Mouse (Mus musculus) urinary bladder, postnatal 36 days (tissue): ENCODE data around the gene Eid3.

Experiments used
- DNase-seq, 2 experiments: peaks; one replicate each; pipeline ENCODE4 v3.0.0; 2022; ENCODE audit warnings: low spot score in 2 of 2, mixed read lengths in 1 of 2

The Eid3 gene

DNA sequence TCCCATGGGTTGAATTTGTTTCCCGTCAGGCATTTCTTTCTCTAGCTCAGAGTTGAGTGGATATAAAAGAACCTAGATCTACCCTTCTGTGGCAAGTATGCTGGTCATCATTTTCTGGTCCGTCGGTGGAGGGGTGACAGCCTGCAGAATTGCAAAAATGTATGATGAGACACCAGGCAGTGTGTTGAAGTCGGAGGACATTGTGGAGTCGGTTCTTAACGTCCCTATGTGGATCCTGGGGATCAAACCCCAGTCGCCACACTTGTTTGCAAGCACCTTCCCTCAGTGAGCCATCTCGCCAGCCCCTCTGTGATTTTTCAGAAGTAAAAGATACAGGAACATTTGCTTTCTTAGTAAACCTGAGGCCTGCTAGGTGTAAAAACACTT lies 5.5 kb upstream of the Eid3 start:
- DNase-seq, result no peak

DNA sequence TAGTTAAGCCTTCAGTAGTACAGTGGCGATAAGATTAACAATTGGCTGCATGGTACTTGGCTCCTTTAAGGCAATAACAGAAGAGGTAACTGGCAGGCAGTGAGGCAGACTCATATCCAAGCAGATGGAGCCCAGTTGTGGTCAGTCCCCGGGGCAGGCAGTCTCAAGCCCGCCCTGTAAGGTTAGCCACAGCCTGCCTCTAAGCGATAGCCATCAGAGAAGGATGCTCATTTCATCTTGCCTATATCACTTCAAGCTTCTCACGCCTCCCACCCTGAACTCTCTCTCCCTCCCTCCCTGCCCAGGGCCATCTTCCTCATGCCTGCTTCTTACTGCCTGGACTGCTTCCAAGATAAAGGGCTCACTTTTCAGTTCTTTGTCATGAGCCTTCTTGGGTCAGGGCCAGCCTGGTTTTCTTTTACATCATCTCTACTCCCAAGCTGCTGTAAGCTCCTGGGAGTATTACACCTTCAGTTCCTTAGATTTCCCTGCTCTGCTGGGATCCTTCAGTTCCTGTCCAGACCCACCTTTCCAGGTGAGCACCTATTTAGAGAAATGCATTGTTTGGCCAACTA lies 3.2 kb upstream of the Eid3 start:
- DNase-seq, result no peak

DNA sequence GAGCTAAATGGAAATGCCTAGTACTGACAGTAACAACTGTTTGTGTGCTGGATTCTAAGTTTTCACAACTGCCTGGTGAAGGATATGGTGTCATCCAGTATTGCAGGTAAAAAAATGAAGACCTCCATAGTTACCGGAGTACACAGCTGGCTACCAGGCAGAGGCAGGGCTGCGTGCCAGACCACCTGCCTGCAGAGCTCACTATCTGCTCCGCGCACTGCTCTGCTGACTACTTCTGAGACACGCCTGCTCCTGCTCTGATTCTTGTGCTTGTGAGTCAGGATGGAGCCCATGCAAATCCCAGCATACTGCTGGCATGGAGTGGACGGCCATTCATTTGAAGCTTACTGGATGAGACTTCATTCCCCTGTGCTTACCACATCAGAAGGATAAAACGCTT lies 2.6 kb upstream of the Eid3 start:
- no peak for DNase-seq

DNA sequence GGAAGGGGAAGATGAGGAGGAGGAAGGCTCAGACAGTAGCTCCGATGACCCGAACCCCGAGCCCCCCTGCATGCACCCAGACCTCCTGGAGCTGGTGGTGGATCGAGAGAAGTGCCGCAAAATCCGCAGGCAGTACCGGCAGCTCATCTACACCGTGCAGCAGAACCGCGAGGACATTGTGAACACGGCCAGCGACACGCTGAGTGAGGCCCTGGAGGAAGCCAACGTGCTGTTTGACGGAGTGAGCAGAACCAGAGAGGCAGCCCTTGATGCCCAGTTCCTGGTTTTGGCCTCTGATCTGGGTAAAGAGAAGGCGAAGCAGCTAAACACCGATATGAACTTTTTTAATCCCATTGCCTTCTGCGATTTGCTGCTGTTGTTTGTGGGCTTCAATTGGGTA lies 406 bp downstream of the Eid3 start:
- no peak for DNase-seq

DNA sequence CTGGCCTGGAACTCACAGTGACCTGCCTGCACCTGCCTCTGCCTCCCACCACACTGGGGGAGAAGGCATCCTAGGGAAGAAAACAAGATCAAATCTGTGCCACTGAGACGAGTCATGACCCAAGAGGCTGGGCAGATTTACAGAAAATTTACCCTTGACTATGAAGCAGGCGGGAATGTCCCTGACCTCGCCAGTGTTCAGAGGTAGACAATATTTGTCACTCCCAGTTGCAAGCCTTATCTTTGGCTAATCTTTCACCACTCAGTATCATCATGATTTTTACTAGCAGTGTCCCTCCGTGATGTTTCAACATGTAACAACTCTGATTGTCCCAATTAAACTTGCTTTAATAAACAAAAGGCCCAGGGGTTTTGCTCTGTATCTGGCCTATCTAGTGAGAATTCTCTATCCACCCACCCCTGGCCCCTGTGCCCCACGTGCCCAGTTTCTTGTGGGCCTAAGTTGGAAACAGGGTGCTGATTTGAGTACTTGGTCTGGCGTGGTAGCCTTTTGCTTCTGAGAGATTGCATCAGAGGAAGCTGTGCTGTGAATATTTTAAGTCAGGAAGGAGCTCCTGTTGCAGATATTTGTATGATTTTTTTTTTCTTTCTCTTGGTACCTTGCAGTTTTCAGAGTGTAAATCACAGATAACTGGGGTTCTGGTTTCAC lies 2.1 kb downstream of the Eid3 start:
- no peak for DNase-seq

DNA sequence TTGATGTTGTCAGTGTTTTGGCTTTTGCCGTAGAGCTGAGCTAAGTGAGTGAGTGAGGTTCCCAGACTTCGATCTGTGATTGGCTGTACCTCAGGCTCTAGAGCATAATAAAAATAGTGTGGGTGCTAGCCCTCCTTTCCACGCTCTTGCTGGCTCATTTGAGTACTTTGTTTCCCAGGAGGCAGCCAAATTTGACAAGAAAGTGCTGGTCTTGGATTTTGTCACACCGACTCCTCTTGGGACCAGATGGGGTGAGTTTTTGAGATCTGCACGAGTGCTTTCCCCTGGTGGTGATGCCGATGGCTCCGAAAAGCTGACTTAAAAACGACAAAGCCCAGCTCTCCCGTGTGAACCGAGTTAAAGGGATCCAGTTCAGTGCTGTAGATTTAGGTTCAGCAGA lies 9.0 kb downstream of the Eid3 start:
- no peak for DNase-seq

DNA sequence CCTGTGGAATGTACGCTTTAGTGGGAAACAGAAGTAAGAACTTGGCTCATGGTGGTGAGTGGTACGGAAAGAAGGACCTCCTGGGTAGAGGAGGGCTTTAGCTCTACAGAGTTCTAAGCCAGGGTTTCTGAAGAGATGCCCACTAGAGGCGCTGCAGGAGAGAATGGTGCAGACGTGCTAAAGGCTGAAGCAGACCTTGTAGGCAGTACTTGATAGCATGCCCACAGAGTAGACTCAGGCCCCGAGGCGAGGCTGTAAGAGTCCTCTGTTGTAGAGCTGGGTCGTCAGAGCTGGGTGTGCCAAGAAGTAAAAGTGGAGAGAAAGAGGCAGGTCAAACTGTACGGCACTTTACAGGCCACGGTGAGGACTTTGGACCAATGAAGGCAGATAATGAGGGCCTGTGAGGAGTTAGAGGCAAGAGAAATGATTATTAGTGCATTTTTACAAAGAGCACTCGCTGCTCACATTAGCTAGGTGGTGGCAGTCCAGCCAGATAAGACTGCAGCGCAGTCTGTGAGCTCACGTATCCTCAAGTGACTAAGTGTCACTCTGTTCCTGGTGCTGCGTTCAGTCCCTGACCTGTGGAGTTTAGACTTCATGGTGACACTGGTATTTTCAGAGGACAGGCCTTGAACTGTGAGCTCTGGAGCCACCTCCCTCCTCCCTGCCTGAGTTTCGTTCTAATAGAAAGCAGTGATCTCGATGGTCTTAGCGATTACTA lies 9.8 kb downstream of the Eid3 start:
- DNase-seq, result no peak

DNA sequence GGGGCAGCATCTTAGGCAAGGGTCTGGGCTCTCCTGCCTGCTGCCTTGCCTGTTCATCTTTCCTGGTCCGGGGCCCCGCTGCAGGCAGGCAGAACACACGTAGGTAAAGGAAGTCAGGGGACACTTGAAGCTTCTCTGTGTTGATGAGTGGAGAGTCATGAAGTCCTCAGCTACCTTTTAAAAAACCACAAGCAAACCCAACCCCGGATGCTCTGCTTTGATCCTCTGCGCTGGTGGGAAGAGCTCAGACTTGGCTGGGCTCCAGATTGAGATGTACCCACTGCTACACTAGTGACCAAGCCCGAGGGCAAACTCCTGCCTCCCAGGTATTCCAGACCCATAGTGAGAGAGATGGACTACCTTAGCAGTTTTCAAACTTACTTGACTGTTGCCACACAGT lies 20.9 kb downstream of the Eid3 start:
- DNase-seq, result no peak

DNA sequence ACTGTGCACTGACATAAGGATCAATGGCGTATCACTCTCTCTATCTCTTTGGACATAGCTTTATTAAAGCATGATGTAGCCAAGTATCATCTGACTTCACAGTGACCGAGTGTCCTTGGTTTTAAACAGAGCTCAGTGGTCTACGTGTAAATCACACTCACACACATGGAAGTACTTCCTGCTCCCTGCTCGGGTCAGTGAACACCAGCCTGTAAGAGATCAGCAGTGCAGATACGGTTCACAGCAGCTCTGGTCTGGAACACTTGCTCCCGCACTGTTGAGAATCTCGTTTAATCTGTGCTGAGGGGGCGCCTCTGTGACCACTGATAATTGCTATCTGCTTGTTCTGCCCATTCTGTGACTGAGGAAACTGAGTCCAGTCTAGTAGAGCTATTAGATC lies 22.1 kb downstream of the Eid3 start:
- DNase-seq, result no peak

DNA sequence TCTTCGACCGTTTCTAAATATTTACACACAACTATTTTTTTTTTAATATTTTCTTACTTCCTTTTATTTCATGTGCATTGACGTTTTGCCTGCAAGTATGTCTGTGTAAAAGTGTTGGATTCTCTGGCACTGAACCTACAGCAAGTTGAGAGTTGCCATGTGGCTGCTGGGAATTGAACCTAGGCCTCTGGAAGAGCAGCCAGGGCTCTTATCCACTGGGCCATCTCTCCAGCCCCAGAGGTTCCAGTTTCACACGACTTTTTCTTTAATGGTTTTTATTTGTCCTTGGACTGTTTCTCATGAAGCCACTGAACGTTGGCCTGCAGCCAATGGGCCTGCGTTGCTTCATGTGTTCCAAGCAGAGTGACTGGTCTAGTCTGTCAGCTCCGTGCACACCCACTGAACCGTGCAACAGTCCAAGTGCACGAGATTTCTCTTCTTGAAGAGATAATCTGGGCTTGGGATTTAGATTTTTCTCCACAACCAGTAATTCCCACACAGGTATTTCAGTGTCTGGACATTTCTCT lies 23.1 kb downstream of the Eid3 start:
- DNase-seq, result peak; percentile 63 to 84

DNA sequence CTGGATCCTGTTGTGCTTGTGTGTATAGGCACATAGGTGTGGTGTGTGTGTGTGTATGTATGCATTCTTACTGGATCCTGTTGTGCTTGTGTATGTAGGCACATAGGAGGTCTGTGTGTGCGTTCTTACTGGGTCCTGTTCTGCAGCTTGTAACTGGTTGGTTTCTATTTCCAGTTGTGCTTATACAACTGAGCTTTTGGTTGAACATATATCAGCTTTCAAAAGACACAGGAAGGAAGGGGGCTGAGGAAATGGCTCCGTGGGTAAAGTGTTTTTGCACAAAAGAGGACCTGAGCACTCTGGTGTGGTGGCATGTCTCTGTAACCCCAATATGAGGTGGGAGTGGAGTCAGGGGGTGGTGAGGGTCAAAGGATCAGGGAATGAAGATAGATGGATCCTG lies 24.5 kb downstream of the Eid3 start:
- no peak for DNase-seq

DNA sequence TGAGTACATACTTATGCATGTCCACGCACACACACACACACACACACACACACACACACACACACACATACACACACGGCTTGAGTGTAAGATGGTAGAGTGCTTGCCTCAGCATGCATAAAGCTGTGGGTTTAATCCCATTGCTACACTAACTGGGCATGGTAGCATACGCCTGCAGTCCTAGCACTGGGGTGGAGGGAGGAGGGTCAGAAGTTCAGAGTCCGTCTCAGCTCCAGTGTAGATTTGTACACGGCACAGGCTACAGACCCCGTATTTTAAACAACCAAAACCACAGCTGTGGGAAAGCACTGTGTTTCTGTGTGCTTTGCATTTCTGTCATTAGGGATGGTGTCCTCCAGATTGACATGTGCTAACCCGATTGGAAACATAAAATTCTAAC lies 25.0 kb downstream of the Eid3 start:
- DNase-seq, result no peak

DNA sequence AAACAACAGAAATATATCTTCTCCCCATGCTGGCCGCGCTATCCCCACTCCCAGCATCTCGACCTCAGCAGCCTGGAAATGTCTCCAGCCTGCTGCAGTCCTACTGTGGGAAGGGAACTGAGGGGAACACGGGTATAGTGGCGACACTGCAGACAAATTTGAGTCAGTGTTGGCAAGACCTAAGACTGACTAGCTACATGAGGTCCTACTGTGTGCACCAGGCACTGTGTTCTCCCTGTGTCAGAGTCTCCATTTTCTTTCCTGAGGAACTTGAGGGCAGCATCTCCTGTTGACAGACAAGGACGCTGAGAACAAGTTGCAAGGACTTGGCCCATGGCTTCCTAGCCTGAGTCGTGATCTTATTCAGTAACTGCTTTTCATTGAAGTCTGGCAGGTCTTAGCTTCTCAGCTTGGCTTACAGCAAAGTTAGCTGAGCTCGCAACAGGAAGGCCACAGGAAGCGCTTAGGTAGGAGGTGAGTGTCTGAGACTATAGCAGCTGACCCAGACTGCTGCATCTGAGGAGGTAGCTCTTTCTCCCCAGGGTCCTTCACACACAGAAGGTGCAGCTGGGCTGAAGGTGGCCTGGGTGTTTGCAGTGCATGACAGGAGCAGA lies 26.1 kb downstream of the Eid3 start:
- DNase-seq, result no peak

DNA sequence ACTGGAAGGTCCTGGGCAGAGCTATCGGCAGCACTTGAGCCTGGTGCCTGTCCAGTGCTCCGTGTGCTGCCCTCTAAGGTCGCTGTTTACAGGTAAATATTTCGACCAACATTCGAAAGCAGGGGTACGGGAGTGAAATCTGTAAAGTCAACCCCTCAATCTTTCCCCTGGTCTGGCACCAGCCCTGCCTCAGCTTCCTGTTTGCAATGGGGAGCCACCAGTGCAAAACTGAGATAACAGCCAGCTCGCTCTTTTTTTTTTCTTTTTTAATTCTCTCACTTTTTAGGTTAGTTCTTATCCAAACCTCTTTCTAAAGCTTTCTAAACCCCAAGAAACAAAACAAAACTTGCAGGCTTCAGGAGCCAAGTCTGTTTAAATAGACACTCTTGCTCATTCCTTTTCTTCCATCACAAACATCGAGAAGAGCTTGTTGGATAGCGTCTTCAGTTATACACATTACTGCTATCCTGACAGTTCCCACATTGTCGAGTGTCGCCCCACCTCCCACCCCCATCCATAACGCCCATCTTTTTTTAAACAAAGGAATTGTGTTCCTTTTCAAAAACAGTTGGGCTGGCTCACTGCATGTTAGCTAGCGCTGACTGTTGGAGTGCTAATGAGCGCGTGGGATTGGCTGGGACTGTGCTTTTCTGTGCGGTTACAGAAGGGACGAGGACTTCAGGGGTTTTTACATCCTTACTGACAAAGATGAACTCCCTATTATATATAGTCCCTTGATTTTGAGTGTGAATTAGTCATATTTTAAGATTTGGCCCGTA lies 27.6 kb downstream of the Eid3 start:
- no peak for DNase-seq

DNA sequence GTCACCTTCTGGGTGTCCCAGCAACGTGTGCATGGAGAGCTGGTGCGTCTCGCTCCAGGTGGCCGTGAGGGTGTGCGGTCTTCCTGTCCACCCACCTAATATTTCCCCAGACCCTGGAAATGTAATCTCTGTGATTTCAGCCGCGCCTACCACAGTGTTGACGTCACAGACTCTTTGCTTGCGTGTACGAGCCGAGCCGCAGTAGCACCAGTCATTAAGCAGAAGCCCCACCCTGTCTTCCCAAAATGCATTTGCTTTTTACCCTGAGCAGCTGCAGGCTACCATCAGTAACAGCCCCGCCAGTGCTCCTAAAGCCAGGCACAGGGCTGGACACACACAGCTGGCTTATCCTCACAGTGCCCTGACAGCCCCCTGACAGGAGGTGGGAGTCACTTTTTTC lies 31.5 kb downstream of the Eid3 start:
- DNase-seq, result no peak

DNA sequence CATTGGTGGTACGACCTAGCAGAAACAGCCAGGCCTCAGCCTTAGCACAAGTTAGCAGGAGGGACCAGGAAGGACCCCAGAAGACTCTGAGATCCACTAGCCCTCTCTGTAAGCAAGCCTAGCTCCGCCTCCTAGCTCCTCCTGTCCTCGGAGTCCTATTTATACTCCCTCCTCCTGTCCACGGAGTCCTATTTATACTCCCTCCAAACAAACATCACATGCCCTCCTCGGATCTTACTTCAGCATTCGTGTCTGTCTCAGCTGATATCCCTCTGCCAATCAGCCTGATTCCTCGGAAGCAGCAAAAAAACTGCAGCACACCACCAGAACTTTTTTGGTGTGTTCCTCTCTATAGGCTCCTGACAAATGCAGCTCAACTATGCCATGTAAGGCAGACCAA lies 32.5 kb downstream of the Eid3 start:
- DNase-seq, result no peak

DNA sequence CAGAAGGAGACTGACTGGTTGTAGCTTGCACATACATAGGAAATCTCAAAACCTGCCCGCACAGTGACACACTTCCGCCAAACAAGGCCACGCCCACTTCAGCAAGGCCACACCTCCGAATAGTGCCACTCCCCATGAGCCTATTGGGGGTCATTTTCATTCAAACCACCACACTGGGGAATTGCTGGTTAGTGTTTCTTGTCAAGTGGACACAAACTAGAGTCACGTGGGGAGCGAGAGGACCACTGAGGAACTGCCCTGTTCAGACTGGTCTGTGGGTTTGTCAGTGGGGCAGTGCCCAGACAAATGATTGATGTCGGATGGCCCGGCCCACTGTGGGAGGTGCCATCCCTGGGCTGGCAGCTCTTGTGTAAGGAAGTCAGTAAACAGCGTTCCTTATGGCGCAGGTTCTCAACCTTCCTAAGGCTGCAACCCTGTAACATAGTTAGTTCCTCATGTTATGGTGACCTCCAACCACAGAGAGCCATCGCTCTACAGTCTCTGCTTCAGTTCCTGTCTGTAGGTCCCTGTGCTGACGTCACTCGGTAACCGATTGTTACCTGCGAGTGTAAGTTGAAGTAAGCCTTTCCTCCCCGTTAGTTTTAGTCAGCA lies 33.5 kb downstream of the Eid3 start:
- peak in 1 of 2 experiments; percentile 8 for DNase-seq

DNA sequence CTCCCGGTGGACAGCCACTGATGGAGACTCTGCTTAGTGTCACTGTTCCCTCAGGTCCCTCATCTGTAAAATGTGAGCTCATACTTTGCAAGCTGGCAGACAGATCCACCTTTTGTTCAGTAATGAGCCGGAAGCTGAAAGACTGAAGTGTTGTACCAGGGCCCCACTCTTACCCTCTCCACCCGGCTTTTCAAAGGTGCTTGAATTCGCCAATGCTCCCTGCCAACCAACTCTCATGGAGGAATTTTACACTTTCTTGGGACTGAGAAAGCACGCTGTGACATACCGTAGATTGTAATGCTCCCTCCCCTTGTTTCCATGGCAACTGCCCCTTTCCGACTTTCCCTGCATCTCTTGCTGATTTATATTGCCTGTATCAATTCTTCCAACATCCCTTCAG lies 34.1 kb downstream of the Eid3 start:
- no peak for DNase-seq

DNA sequence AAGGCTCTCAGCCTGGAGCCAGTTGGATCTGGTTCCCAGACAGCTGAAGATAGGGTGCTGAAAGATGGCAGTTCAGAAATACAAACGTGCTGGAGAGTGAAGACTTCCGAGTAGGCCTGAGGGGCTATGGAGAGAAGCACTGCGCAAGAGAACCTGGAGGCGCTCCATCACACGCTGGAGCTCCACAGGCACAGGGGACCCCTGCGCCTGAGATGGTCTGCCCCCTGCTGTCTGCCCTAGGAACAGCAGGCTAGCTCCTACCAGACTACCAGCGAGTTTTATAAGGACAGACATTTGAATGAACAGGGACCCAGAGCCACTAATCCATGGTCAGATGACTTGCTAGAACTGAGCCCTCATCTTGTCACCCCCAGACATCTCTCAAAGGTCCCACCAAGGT lies 35.0 kb downstream of the Eid3 start:
- peak; percentile 80 to 82 for DNase-seq

DNA sequence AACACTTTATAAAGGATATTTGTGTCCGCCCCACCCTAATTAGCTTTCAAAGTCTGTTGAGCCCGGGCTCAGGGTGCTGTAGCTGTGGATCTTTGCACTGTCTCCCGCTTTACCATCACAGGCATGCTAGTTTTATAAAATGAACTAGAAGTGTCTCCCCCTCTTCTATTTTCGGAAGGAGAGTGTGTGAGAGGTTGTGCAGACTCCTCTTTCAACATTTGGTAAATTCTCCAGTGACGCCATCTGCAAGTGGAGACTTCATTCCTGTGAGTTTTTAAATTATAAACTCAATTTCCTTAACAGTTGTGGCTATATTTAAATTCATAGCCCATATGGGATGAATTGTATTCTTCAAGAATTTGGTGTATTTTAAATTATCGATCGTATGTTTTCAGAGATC lies 42.1 kb downstream of the Eid3 start:
- DNase-seq, result no peak

DNA sequence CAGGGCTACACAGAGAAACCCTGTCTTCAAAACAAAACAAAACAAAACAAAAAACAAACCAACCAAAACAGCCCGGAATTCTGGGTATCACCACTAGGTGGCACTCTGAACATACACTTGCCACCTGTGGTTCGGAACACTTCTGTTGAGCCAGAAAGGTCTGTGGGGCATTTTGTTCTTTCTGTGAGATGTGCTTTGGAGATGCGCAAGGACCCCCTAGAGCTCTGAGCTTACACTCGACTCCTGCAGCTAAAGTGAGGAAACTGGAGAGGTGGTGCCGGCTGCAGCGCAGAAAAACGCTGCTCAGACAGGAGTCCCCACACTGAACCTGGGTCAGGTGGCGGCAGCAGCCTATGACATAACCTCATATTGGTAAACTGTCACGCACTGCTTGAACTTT lies 43.0 kb downstream of the Eid3 start:
- DNase-seq, result peak; percentile 42 to 45

DNA sequence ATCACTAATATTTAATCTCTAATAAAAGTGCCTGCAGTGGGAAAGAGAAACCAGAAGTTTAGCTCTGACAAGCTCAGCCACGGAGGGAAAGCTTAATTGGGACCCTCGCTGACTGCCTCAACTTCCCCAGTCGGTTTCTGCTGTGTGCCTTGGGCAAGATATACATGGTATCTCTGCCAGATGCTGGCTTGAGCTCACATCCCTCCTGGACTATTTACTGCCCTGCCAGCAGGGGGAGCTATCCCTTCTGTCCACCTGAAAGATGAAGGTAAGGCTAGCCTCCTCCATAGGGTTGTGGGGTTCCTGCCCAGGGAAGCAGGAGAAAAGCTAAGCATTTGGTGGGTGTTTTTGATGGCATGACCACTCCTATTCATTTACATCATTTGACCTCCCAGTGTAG lies 43.8 kb downstream of the Eid3 start:
- DNase-seq, result no peak
